Mouse (Mus musculus): ENCODE data around the gene Ttc23l. TPM values are rescaled to one million over a fixed set of nuclear protein-coding genes. Genes with fewer than 3 reads are reported as not detected.

Gene Ttc23l
- polyA plus RNA-seq (2012; fragmentation: generic; extraction: Trizol), result not detected

DNA sequence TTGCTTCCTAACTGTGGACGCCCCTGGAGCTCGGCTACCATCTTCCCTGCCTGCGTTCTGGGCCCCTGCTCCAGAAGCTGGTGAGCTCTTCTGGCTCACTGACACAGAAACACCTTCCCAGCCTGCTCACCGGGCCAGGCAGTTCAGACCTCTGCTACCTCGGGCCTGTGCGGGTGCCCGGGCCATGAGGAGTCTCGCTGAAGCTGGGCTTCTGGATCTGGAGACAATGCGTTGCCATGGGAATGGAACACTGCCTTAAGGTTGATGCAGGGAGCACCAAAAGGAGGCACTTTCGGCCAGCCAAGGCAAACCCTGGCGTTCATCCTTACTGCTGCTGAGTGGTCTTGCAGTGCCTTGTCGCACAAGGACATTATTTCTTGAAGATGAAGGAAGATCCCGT is at the start of gene Ttc23l:
Gene Ttc23l (minus strand): TSS at position 204 of the 400 bp plus-strand sequence.

DNA sequence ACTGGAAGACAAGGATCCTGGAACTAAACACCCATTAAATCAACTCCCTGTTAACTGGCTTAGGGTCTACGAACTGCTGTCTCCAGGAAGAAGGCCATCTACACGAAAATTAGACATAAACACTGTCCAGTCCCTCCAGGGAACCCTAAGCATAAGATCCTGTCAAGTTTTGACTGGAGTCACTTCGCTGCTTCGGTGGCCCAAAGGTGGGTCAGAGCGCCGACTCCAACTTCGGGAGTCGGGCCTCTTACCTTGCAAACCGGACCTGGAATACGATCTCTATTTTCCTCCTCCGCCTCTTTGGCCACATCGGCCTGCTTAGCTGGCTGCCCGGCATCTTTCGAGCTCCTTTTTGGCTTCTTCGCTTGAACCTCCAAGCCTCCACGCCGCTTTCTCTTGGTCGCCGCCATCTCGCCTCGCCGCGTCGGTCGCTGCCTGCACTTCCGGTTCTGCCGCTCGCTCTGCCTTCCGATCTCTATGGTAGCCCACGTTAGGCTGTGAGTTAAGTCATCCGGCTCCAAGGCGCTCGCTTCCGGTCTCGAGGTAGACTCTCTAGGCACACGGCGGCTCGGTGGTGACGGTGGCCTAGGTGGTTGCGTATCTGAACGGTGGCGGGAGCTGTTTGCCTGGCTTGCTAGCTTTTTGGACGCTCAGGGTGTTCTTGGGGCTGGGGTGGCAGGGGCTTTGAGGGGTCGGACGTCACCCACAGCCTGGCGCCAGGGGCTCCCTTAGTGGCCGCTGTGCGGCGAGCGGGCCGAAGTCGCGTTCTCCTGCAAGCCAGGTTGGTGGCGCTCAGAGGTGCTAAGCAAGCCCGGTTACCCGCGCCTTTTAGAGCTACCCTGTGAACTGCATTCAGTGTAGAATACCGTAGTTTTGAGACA is 72.7 kb downstream of the Ttc23l start, which contains the start of the genes Brix1 and Rad1:
Gene Brix1 (minus strand): TSS at position 464 of the 881 bp plus-strand sequence.
Gene Rad1 (plus strand): TSS at position 535 of the 881 bp plus-strand sequence.

DNA sequence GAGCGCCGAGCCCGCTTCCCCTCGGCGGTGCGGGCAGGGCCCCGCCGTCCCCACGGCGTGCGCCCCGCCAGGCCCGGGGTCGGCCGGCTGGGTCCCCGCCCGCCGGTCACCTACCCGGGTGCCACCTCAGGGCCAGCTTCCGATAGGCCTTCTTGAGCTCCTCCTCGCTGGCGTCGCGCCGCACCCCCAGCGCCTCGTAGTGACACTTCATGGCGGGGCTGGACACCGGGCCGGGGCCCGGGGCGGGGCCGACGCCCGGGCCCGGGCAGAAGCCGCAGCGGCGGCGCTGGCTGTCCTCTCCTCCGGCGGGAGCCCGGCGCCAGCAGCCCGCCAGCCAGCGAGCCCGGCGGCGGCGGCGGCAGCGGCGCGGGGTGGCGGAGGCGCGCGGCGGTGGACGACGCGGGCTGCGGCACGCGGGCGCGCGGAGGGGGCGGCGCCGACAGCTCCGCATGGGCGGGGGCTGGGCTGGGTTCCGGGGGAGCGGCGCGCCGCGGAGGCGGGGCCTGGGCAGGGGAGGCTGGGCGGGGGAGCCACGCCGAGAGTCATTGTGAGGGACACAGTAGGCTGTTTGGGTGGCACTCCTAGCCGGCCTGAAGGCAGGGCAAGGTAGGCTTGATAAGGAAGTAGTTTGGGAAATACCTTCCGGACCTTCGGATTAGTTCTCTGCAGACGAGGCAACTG is 88.2 kb downstream of the Ttc23l start, which contains the start of gene Dnajc21:
Gene Dnajc21 (minus strand): TSS at position 366 of the 681 bp plus-strand sequence.

Other genes with a start within 250 kb of the Ttc23l start
- not detected for gene Gm21973, start 233.3 kb downstream of the Ttc23l start, polyA plus RNA-seq (2012; fragmentation: generic; extraction: Trizol)
- not detected for gene Agxt2, start 200.1 kb downstream of the Ttc23l start, polyA plus RNA-seq (2012; fragmentation: generic; extraction: Trizol)
- gene Dnajc21, start 88.2 kb downstream of the Ttc23l start, polyA plus RNA-seq (2012; fragmentation: generic; extraction: Trizol), result 1 to 10 TPM; 2.3 to 5.5 TPM
- 1 to 10 TPM; 4.2 to 9.8 TPM for gene Brix1, start 72.7 kb downstream of the Ttc23l start, polyA plus RNA-seq (2012; fragmentation: generic; extraction: Trizol)
- gene Rad1, start 72.7 kb downstream of the Ttc23l start, polyA plus RNA-seq (2012; fragmentation: generic; extraction: Trizol), result 10 to 100 TPM in 1 of 2 experiments, 1 to 10 TPM in 1; 5.3 to 16.3 TPM
- 10 to 100 TPM in 1 of 2 experiments, 1 to 10 TPM in 1; 3.5 to 20.9 TPM for gene Rai14, start 156.0 kb upstream of the Ttc23l start, polyA plus RNA-seq (2012; fragmentation: generic; extraction: Trizol)